Mouse (Mus musculus) stomach, postnatal 0 days (tissue): ENCODE results near the gene Gper1.

Source experiments
- CTCF ChIP-seq: IDR thresholded peaks from 2 replicates; pipeline ENCODE4 v1.5.1; 2016; ENCODE audit warnings: antibody characterized with exemption, low read depth, mild to moderate bottlenecking, moderate library complexity
- EP300 ChIP-seq: optimal IDR thresholded peaks from 2 replicates; pipeline ENCODE3; 2016; ENCODE audit warnings: antibody characterized with exemption

- no peak for TF ChIP-seq CTCF
- no peak for TF ChIP-seq EP300
These were observed 4.3 kb upstream of the Gper1 start for GRCm38 (mm10) chr5:139418633-139419032.
